Mouse (Mus musculus) ES-Bruce4 (cell line): Measurements from ENCODE around the gene BC004004.

Experiments used
- CTCF ChIP-seq: IDR thresholded peaks from one replicate; pipeline ENCODE4 v1.8.1; 2011; ENCODE audit warnings: low read depth, low read length
- EP300 ChIP-seq: IDR thresholded peaks from 2 replicates; pipeline ENCODE4 v1.6.1; 2011; ENCODE audit warnings: low read depth, low read length; ENCODE audit not compliant: insufficient read depth
- POLR2A ChIP-seq: IDR thresholded peaks from one replicate; pipeline ENCODE4 v1.8.1; 2011; ENCODE audit warnings: low read length; ENCODE audit not compliant: insufficient read depth

- TF ChIP-seq CTCF (no peak), EP300 (no peak), POLR2A (no peak)
These were observed 32.5 kb upstream of the BC004004 start for GRCm38 (mm10) chr17:29236111-29236510.
